9 mouse cellular contexts compared by ENCODE assay signal in genomic region chr3:79852654-79853166, GRCm38 (mm10). TPM values are rescaled to one million over a fixed set of nuclear protein-coding genes. Genes with fewer than 3 reads are reported as not detected.
DNase-seq lines count a peak whose midpoint lies in the region; ATAC-seq and TF ChIP-seq lines count a peak whose summit lies in the region.
"Had no signal": no experiment of that assay in that cellular context is flagged by ENCODE, and none has a peak within 500 bp of the region (broad histone marks: within the 10 kb centered on the region; RNA-seq: fewer than 3 reads in every experiment).

Gene Tmem144, minus strand, starts transcription at chr3:79852773.

- ATAC-seq in G1E (ENCODE audit: extremely low read depth, insufficient number of reproducible peaks, low FRiP score, poor library complexity, severe bottlenecking): peak; percentile 81
- peak; percentile 67; the same call in 1 of the 2 replicates for ATAC-seq in hindbrain, embryonic 16.5 days
- peak; percentile 34; the same call in 1 of the 2 replicates for ATAC-seq in lung, embryonic 16.5 days (ENCODE audit: low read depth)
- ATAC-seq in stomach, embryonic 16.5 days (ENCODE audit: insufficient read depth, low FRiP score): peak; percentile 46; the same call in 1 of the 2 replicates
- no peak for ATAC-seq in forebrain, embryonic 16.5 days

- TF ChIP-seq CTCF in G1E (IDR thresholded peaks at IDR 0.05; ENCODE audit: low read depth, low read length): no peak

- WGBS in hindbrain, embryonic 16.5 days: 57% methylated on average over 8 of the region's 8 CpGs
- WGBS in lung, embryonic 16.5 days: 54% methylated on average over 8 of the region's 8 CpGs
- WGBS in stomach, embryonic 16.5 days: 63% methylated on average over 8 of the region's 8 CpGs
- WGBS in forebrain, embryonic 16.5 days: 58% methylated on average over 8 of the region's 8 CpGs

- H3K4me3 ChIP-seq in G1E (ENCODE audit: low read depth, low read length): peak within 1 kb of the TSS; percentile 55; the same call in 1 of the 2 replicates
- H3K4me3 ChIP-seq in hindbrain, embryonic 16.5 days (ENCODE audit: low read length): no peak within 1 kb of the TSS
- H3K4me3 ChIP-seq in lung, embryonic 16.5 days (ENCODE audit: low read length): no peak within 1 kb of the TSS
- H3K4me3 ChIP-seq in stomach, embryonic 16.5 days (replicated peaks; ENCODE audit: low read length): no peak within 1 kb of the TSS
- no peak within 1 kb of the TSS for H3K4me3 ChIP-seq in forebrain, embryonic 16.5 days (replicated peaks; ENCODE audit: low read length)
- H3K4me3 ChIP-seq: embryonic facial prominence, embryonic 12.5 days had no signal

- no peak within 1 kb of the TSS for H3K9ac ChIP-seq in hindbrain, embryonic 16.5 days (ENCODE audit: low read depth, low read length)
- no peak within 1 kb of the TSS for H3K9ac ChIP-seq in lung, embryonic 16.5 days (ENCODE audit: low read length)
- H3K9ac ChIP-seq in stomach, embryonic 16.5 days (ENCODE audit: low read length): 0 out of 2 replicates have a peak within 1 kb of the TSS, but pooled peaks have one; percentile 7
- H3K9ac ChIP-seq in forebrain, embryonic 16.5 days (replicated peaks; ENCODE audit: low read depth, low read length): no peak within 1 kb of the TSS
- H3K9ac ChIP-seq: embryonic facial prominence, embryonic 12.5 days had no signal

- peaks cover 77% of the 10 kb centered on the region for H3K4me1 ChIP-seq in G1E (ENCODE audit: insufficient read depth, low read depth, low read length)
- no peaks in the 10 kb centered on the region for H3K4me1 ChIP-seq in hindbrain, embryonic 16.5 days (ENCODE audit: control insufficient read depth, insufficient read depth, low read depth, low read length)
- no peaks in the 10 kb centered on the region; the same call in 1 of the 2 replicates for H3K4me1 ChIP-seq in lung, embryonic 16.5 days (replicated peaks; ENCODE audit: control insufficient read depth, insufficient read depth, low read length)
- H3K4me1 ChIP-seq in stomach, embryonic 16.5 days (ENCODE audit: control insufficient read depth, insufficient read depth, low read length): 0 out of 2 replicates have a peak, but pooled peaks cover 2% of the 10 kb centered on the region
- no peaks in the 10 kb centered on the region for H3K4me1 ChIP-seq in forebrain, embryonic 16.5 days (replicated peaks; ENCODE audit: control insufficient read depth, insufficient read depth, low read length)
- H3K4me1 ChIP-seq: embryonic facial prominence, embryonic 12.5 days had no signal

- no peak within 1 kb of the TSS for H3K27ac ChIP-seq in hindbrain, embryonic 16.5 days (ENCODE audit: low read depth, low read length)
- H3K27ac ChIP-seq in lung, embryonic 16.5 days (ENCODE audit: low read length): no peak within 1 kb of the TSS
- peak within 1 kb of the TSS; percentile 0; the same call in 1 of the 2 replicates for H3K27ac ChIP-seq in stomach, embryonic 16.5 days (ENCODE audit: low read length)
- H3K27ac ChIP-seq in forebrain, embryonic 16.5 days (ENCODE audit: low read length): no peak within 1 kb of the TSS
- H3K27ac ChIP-seq: embryonic facial prominence, embryonic 12.5 days had no signal

- H3K36me3 ChIP-seq in G1E (replicated peaks): no peaks in the 10 kb centered on the region
- H3K36me3 ChIP-seq in hindbrain, embryonic 16.5 days (ENCODE audit: control insufficient read depth, insufficient read depth, low read length): no peaks in the 10 kb centered on the region
- H3K36me3 ChIP-seq in lung, embryonic 16.5 days (ENCODE audit: control insufficient read depth, insufficient read depth, low read length): no peaks in the 10 kb centered on the region
- no peaks in the 10 kb centered on the region for H3K36me3 ChIP-seq in stomach, embryonic 16.5 days (ENCODE audit: control insufficient read depth, insufficient read depth, low read length)
- H3K36me3 ChIP-seq in forebrain, embryonic 16.5 days (ENCODE audit: control insufficient read depth, insufficient read depth): no peaks in the 10 kb centered on the region
- H3K36me3 ChIP-seq: embryonic facial prominence, embryonic 12.5 days had no signal

- no peaks in the 10 kb centered on the region for H3K27me3 ChIP-seq in G1E (ENCODE audit: insufficient read depth, low read length)
- H3K27me3 ChIP-seq in hindbrain, embryonic 16.5 days (replicated peaks; ENCODE audit: control insufficient read depth, insufficient read depth, low read length): no peaks in the 10 kb centered on the region
- no peaks in the 10 kb centered on the region for H3K27me3 ChIP-seq in lung, embryonic 16.5 days (ENCODE audit: control insufficient read depth, insufficient read depth, low read depth, low read length)
- H3K27me3 ChIP-seq in stomach, embryonic 16.5 days (ENCODE audit: control insufficient read depth, insufficient read depth, low read length): no peaks in the 10 kb centered on the region
- H3K27me3 ChIP-seq in forebrain, embryonic 16.5 days (replicated peaks; ENCODE audit: control insufficient read depth, insufficient read depth, low read length): no peaks in the 10 kb centered on the region
- H3K27me3 ChIP-seq: embryonic facial prominence, embryonic 12.5 days had no signal

- no peak for DNase-seq in adrenal gland, postnatal 36 days
- DNase-seq in adrenal gland, adult 18-20 months (ENCODE audit: low spot score in 2 of 2): no peak
- DNase-seq in G1E (ENCODE audit: low spot score): peak; percentile 55
- no peak for DNase-seq in neural tube, embryonic 10.5 days (ENCODE audit: extremely low spot score, low spot score)

- no peak within 1 kb of the TSS for H3K4me2 ChIP-seq in hindbrain, embryonic 16.5 days (ENCODE audit: low read length)
- H3K4me2 ChIP-seq in lung, embryonic 16.5 days (ENCODE audit: low read depth, low read length): no peak within 1 kb of the TSS
- H3K4me2 ChIP-seq in stomach, embryonic 16.5 days (ENCODE audit: low read depth, low read length): no peak within 1 kb of the TSS
- no peak within 1 kb of the TSS for H3K4me2 ChIP-seq in forebrain, embryonic 16.5 days (ENCODE audit: low read length)
- H3K4me2 ChIP-seq: embryonic facial prominence, embryonic 12.5 days had no signal

- H3K9me3 ChIP-seq in G1E (replicated peaks): no peaks in the 10 kb centered on the region
- no peaks in the 10 kb centered on the region for H3K9me3 ChIP-seq in hindbrain, embryonic 16.5 days (ENCODE audit: control insufficient read depth, low read length)
- H3K9me3 ChIP-seq in lung, embryonic 16.5 days (ENCODE audit: control insufficient read depth, low read length): no peaks in the 10 kb centered on the region
- H3K9me3 ChIP-seq in stomach, embryonic 16.5 days (replicated peaks; ENCODE audit: control insufficient read depth, low read length): no peaks in the 10 kb centered on the region
- H3K9me3 ChIP-seq in forebrain, embryonic 16.5 days (ENCODE audit: control insufficient read depth, low read length): no peaks in the 10 kb centered on the region
- H3K9me3 ChIP-seq: embryonic facial prominence, embryonic 12.5 days had no signal

RNA-seq across cellular contexts. Expression of gene Tmem144, which starts in this region (rescaled TPM):
- total RNA-seq in adrenal gland, postnatal 36 days (2021): 10 to 100 TPM; 14.0 to 16.4 TPM
- 10 to 100 TPM in 1 of 2 experiments, 1 to 10 TPM in 1; 3.3 to 10.1 TPM for total RNA-seq in adrenal gland, adult 18-20 months (2021)
- total RNA-seq in G1E (2014; fragmentation: Nextera tagmentation) (10.5 and 12.6 TPM in 2 replicates), G1E (2017) (34.7 and 42.9 TPM in 2 replicates)
- 0.21 and 0.63 TPM in 2 replicates for polyA plus RNA-seq in G1E (2012)
- 2.2 and 2.3 TPM in 2 replicates for polyA plus RNA-seq in hindbrain, embryonic 16.5 days (2015; fragmentation: Nextera tagmentation; extraction: Ambion mirVana)
- polyA plus RNA-seq in lung, embryonic 16.5 days (2015; fragmentation: Nextera tagmentation; extraction: Ambion mirVana): 4.9 and 5.2 TPM in 2 replicates
- 3.8 and 4.4 TPM in 2 replicates for polyA plus RNA-seq in stomach, embryonic 16.5 days (2015; fragmentation: Nextera tagmentation; extraction: Ambion mirVana)
- polyA plus RNA-seq in forebrain, embryonic 16.5 days (2015; fragmentation: Nextera tagmentation; extraction: Ambion mirVana): 1.9 and 2.0 TPM in 2 replicates
